Mouse (Mus musculus): Measurements from ENCODE around the gene Prkcsh.

The Prkcsh gene

DNA sequence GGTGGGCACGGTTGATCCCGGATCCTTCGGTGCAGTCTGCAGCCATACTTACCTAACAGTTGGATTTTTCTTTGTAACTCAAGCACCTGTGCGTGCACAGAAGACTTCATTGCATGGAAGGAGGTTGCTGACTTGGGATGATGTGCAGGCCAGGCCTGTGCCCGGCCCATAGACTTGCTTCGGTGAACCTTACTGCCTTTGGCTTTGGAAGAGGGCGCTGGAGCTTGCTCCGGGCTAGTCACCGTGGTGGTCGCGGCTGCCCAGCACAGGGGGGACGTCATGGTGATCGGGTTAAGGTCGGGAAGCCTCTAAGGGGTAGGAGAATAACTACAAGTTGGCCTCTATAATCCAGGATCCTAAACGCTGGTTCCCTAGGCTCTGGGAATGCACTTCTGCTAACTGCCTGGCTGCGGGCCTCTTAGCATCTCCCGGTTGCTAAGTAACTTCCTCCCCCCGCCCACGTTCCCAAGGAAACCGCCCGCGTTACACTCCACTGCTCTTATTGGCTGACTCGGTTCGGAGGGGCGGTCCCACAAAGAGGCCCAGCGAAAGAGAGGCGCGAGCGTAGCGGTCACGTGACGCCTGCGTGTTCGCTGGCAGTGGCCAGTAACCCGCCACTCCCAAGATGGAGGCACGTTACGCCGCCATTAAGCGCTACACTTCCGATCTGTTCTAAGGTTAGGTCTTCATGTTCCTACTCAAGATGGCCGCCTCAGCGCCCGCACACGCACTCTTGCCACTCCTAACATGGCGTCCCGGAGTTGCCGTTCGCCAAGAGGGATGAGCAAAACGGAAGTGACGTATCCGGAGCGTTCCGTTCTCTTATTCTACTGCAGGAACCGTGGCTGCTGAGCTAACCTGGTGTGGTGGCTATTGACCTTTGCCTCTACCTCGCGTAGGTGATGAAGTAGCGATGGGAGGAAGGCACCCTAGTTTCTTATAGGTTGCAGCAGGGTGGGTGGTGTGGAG lies at the start of gene Prkcsh, which contains the start of gene Ccdc151:
Gene Prkcsh (plus strand): TSS at position 613 of the 969 bp plus-strand sequence.
Gene Ccdc151 (minus strand): TSS at position 441 of the 969 bp plus-strand sequence.
- DNase-seq: peak; percentile 100

DNA sequence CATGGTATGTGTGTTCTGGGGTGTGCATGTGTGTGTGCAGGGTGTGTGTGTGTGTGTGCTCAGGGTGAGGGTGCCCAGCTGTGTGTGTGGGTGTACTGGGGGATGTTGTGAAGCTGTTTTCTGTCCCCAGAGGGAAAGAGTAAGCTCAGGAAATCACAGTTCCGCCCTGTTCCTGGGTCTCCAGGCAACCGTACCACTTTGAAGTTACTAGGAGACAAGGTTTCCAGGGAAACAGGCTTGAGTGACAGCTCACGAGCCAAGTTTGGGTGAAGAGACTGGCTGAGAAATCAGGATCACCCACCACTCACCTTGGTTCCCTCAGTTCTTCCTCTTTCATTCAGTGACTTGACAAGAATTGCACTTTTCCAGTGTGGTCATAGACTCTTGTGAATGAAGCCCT lies 49.0 kb upstream of the Prkcsh start:
- DNase-seq: no peak

DNA sequence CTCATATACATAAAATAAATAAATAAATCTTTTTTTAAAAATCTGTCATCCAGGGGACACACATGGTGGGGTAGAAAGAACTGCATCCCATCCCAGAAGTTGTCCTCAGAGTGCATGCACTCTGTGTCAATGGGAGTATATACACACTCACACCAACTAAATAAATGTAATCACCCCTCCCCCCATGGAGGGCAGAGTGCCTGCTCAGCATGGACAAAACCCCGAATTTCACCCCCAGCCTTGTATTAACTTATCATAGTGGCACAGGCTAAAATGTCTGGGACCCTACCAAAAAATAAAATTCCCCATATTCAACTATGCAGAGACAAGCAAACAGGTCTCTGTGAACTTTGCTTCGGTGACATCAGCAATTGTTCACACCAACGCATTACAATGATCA lies 48.0 kb upstream of the Prkcsh start:
- DNase-seq: no peak

DNA sequence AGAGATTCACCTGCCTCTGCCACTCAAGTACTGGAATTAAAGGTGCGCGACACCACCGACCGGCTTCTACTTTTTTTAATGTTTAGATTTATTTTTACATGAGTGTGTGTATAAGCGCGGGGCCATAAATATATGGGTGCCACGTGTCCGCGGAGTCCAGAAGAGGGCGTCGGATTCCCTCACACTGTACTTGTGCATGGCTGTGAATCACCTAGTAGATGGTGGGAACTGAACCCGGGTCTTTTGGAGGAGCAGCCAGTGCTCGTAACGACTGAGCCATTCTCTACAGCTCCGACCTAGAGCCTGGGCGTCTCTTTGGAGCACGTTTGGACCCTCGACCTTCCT lies 47.4 kb upstream of the Prkcsh start:
- DNase-seq: no peak

DNA sequence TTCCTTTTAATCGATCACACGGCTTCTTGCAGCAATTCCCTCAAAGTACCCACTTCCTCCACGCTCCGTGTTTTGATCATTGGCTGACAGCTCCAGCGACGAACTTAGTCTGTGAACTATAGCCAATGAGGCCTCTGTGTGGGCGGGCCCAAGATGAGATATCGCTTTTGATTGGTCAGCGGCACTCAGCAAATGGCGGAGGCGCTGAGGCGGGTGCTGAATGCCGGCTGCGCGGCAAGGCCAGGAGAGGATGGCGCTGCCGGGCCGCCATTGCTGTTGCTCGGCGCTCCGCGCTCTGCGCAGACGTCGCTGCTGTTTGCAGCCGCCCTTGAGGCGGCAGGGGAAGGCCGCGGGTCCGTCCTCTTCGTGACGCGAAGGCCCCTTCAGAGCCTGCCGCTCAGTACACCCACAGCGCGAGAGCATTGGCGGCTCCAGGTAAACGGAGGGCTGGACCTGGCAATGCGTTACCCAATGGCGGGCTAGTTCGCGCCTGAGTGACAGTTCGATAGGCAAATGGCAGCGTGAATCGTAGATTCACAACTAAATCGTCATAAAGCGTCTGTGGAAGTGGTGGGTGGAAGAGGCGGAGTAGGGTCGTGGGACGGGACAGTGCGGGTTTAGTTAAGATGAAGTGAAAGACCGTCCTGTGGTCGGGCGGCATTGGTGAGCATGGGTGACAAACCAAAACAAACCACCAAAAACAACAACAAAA lies 46.9 kb upstream of the Prkcsh start, which contains the start of gene Swsap1:
Gene Swsap1 (plus strand): TSS at position 186 of the 712 bp plus-strand sequence.
- DNase-seq: peak; percentile 100

DNA sequence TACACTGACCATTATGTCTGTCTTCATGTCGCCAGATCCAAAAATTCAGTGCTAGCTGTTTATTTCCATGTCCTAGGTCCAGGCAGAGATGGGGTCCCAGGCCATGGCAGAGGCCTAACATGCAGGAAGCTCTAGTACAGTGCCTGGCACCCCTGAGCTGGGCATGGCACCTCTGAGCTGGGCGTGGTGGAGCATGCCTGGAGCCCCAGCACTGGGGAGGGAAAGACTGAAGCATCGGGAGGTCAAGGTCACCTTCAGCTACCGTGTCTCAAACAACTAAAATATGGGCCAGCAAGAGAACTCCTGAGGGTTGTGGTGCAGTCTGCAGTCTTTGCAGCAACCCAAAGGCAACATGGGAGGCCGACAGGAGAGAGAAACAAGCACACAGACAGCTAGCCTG lies 44.2 kb upstream of the Prkcsh start:
- no peak for DNase-seq

DNA sequence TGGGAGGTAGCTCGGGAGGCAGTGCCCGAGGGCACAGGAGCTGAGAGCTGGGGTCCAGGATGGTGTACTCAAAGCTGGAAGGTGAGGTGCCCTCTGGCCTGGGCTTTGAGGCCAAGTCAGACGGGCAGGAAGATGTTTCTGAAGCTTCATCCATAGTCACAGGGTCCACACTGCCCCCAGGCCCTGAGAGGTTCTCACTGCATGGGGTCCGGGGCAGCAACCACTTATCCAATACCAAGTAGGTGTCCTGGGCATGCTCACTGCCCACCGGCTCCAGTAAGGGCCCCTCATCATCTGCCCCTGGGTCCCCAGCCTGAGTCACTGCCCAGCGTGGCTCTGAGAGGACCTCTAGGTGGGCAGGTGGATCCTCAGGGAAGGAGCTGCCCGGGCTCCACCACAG lies 43.4 kb upstream of the Prkcsh start:
- no peak for DNase-seq

DNA sequence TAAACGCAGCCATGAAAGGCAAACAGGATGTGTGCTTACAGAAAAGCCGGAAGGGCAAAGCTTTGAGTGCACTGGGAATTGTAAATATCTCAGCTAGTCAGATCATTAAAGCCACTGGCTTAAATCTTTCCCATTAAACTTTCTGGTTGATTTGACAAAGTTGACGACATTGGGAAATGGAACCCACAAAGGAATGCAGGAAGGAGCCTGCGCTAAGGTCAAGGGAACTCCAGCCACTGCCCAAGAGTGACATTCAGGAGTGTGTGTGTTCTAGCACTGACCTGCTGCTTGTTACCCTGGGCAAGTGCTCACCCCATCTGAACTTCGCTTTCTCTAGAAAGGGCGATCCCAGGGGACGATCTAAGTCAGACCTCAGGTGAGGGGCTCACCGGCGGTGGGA lies 42.5 kb upstream of the Prkcsh start:
- DNase-seq: peak; percentile 63

DNA sequence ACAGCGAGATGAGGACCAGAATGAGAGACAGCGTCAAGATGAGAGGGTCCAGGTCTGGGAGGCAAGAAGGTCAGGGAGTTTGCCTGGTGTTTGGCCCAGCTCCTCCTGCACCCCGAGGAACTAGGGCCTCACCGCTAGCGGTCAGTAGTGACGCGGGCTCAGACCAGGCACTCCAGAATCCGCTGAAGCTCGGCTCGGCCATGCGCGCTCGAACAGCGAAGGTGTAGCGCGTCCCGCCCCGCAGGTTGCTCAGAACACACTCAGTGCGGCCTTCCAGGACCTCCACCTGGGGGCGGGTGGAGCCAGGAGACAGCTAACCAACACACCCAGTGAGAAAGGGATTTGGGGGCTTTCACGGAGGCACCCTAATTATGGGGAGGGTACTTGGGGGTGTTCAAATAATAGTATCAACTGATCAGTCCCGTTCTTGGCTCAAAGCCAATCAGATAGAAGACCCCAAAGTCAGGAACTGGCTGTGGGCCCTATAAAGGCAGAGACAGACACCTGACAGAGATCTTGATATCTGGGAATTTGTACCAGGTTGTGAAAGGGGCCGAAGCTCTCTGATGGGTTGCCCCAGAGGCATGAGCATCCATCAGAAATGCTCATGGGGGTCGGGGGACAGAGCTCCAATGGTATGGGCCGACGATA lies 41.9 kb upstream of the Prkcsh start:
- DNase-seq: no peak

DNA sequence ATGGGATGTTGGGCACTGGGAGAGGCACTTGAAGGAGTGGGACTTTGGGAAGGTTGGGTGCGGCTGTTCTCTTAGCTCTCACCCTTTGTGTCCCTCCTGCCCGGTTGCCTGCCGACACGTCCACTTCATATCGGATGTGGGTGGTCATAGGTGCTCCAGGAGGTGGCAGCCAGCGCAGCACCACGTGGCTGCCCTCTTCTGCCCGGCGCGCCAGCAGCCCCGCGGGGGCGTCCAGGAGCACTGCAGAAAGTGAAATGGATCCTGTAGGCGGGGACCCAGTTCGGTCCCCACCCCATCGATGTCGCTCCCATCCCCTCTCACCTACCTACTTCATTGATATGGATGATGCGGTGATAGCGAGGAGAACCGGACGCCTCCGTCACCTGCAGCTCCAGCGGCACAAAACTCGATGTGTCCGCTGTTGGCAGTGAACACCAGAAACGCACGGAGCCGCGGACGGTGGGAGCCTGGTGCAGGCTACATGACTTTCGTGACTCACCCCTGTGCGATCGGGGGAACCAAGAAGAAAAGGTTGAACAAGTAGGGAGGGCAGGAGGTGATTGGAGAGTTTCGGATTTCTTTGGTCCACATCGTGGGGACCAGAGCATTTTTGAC lies 41.1 kb upstream of the Prkcsh start:
- DNase-seq: no peak

DNA sequence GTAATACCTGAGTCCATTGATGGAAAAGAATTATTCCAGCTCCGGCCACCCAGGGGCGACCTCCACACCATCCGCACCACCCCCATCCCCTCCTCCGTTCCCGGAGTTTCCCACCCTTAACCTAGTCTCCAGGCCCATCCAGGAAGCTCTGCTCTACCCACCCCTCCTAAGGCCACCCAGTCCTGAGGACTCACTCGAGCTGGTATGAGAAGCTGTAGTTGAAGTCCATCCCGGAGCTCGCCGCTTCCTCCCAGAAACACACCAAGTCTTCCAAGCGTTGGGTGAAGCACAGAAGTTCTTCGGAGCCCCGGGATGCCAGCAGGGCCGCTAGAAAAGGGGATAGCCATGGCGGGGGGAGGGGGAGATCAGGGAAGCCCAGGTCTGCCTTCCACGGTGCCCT lies 40.6 kb upstream of the Prkcsh start:
- no peak for DNase-seq

DNA sequence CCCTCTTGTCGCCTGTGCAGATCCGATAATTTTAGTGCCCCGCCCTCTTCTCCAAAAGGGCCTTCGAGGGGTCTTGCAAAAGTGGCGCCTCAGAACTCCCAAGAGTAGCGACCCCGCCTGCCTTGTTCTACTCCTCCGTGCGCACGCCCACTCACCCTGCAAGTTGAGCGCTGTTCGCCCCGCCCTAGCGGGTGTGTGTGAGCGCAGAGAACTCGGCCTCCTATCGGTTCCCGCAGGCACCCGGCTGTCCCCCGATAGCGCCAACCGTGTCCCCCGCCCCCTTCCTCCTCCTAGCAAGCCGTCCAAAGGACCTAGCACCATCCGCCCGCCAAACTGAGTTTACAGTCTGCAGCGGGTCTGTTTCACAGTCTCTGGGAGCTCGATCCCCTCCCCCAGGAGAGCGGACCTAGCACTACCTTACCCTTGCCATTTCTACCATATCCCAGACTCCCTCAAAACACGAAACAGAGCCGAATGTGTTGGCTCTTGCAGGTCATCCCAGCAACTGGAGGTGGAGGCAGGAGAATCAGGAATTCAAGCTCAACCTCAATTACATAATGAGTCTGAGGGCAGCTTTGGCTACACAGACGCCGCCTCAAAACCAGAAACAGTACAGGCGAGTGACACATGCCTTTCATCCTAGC lies 40.1 kb upstream of the Prkcsh start:
- peak; percentile 49 for DNase-seq

DNA sequence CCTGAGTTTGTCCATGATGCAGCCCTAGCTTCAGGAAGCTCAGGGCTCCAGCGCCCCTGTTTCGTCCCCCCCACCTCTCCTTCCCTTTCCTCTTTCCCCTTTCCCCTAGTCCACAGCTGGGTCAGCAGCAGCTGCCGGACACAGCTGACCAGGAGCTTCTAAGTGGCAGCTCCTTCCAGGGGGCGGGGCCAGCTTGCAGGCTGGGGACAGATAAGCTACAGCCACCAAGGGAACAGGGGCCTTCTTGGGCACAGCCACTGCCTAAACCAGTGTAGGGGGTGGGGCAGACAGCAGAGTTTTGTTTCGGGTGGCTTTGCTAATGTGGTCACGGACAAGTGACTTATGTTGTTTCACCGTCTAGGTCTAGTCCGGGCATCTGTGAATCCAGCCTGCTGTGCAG lies 39.2 kb upstream of the Prkcsh start, which contains the start of gene Epor:
Gene Epor (minus strand): TSS at position 90 of the 400 bp plus-strand sequence.
- DNase-seq: peak; percentile 51

DNA sequence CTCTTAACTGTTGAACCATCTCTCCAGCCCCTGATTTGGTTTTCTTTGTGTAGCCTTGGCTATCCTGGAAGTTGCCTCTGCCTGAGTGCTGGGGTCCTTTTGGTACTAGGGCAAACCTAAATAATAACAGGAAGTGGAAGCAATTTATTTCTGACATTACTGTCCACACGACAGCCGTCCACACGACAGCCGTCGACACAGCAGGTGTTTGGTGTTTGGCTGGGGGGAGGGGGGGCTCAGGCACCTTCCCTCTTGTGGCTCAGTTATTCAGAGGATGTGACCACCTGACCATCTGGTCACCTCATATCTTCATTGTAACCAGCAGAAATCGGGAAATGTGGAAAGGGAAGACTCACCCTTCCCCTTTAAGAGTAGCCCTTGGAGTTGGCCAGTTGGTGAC lies 33.7 kb upstream of the Prkcsh start:
- no peak for DNase-seq

DNA sequence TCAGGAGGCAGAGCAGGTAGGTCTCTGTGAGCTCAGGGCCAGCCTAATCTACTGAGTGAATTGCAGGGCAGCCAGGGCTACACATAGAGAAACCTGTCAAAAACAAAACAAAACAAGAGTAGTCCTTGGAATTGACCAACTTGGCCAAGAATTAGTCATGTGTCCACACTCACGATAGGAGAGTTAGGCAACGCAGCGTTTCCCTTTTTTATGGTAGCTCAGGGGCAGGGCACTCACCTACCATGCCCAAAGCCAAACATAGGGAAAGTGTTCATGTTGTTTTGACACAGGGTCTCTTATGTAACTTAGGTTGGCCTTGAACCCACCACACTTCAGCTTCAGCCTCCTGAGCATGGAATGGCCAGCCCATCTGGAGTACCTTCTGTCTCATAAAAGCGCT lies 33.3 kb upstream of the Prkcsh start:
- DNase-seq: no peak

DNA sequence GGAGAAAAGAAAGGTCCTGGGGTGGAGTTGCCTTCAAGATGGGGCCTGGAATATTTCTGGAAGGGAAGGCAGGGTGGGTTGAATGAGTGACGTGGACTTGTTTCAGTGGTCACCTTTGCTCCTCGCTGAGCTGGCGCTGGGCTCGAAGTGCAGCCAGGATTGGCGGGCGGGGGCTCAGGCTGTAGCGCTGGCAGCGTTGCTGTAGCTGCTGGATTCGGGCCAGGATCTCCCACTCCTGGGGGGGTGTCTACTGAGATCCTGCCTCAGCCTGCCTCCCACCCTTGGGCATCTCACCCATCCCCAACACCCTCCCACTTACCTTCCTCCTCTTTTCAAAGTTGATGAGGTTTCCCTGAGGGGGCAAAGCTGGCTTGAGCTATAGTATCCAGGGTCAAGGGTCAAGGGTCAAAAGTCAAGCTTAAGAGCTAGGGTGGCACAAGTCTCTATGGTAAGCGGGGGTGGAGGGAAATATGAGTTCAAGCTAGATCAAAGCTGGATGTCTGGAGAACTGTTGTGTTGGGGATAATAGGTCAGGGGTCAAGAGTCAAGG lies 25.9 kb upstream of the Prkcsh start:
- no peak for DNase-seq

DNA sequence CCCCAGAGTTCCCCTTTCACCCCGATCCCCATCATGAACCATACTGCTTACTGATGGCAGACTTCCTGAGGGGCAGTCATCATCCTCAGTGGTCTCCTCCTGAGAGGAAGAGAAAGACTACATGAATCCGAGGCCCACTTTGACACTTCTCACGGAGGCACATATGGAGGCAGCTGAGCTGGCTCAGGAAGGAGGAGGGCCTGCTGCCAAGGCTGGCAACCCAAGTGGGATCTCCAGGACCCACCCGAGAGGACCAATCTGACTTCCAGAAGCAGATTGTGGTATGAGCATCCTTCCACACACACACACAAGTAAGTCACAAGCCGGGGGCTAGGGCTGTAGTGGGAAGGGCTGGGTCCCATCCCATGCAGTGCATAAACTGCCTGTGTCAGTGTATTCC lies 25.3 kb upstream of the Prkcsh start:
- no peak for DNase-seq

DNA sequence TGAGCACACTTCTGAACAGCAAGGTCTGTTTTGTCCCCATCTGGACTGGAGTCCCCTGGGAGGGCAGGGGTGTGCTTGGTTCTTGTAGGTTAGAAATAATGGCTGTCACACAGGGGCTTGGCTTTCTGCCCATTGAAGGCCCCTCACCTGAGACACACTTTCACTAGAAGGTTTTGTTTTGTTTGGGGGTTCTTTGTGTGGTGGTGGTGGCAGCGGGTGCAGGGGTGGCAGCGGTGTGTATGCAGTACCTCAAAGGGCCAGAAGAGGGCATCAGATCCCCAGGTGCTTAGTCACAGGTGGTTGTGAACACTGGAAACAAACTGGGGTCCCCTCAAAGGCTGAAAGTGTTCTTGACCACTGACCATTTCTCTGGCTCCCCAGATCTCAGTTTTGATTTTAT lies 24.6 kb upstream of the Prkcsh start:
- peak; percentile 47 for DNase-seq

DNA sequence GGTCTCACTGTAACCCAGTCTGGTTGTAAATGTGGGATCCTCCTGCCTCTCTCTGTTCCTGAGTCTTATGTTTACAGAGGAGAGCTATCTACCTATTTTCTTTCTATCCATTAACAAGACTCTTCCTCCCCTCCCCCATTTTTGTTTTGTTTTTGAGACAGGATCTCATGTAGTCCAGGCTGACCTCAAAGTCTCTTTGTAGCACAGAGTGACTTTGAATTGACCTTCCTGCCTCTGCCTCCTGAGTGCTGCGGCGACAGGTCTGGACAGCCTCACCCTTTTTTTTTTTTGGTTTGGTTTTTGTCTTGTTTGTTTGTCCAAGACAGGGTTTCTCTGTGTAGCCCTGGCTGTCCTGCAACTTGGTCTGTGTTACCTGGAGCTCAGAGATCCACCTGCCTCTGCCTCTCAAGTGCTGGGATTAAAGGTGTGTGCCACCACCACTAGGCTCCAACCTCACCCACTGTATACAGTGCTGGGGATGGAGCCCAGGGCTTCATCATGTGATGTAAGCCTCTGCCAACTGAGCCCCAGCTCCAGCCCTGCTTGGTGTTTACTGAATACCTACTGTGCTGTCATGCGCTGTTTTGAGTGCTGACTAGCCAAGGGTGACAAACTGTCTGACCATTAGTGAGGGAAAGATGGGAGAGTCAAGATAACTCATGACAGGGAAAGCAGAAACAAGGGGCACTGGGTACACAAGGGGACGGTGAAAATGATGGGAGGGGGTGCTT lies 24.0 kb upstream of the Prkcsh start:
- DNase-seq: peak; percentile 50

DNA sequence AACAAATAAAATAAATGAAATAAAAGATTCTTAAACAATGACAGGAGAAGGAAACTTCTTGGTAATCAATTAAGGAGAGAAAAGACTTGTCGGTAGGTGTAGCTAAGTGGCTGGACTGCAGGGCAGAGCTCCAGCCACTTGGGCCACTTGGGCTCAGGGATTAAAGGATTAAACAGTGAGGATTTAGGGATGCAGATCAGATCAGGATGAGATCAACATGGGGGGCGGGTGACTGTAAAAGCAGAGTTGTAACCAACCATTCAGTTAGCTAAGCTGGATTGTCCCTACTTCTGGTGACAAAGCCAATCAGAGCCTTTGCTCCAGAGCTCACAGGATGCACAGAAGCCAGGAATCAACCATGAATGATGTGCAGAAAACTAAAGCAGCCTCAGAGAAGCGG lies 18.7 kb upstream of the Prkcsh start:
- no peak for DNase-seq

DNA sequence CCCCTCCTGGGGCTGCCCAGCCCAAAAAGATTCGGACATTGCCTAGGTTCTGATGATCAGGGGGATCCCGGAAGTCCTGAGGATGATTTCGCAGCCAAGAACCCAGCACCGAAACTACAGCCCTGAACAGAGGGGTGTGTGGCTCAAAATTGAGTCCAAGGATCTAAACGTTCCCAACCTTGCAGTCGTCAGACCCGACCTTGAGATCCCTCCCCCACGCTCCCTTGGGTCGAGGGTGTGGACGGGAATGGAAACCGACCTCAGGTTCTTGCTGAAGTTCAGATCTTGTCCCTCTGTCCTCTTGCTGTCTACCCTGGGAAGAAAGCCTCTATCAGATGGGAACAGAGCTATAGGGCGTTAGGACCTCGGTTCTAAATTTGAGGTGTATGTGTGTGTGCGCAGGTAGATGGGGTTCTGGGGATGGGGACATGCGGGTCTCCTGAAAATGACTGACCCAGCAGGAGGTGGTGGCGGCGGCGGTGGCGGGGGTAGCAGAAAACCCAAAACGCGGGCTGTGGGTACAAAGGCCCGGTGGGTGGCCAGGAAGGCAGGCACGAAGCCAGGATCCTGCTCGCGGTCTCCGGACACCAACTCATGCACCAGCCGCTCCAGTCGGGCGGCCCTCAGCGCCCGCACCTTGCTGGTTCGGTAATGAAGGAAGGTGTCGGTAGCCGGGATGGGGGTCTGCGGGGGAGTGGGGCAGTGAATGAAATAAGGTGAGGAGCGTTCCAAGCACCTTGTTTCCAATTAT lies 14.8 kb upstream of the Prkcsh start:
- peak; percentile 32 for DNase-seq
